In genomic region chr11:107783861-107784754, GRCm38 (mm10) we compare ENCODE assay signal across 25 mouse cellular contexts. TPM values are rescaled to one million over a fixed set of nuclear protein-coding genes. Genes with fewer than 3 reads are reported as not detected.
DNase-seq lines count a peak whose midpoint lies in the region; ATAC-seq and TF ChIP-seq lines count a peak whose summit lies in the region.
"Had no signal": no experiment of that assay in that cellular context is flagged by ENCODE, and none has a peak within 500 bp of the region (broad histone marks: within the 10 kb centered on the region; RNA-seq: fewer than 3 reads in every experiment).

No protein-coding gene starts in this region.

- peak; percentile 70 for DNase-seq in forebrain, embryonic 11.5 days (ENCODE audit: low spot score)
- no peak for DNase-seq in forebrain, embryonic 14.5 days (ENCODE audit: low spot score)
- DNase-seq in neural tube, embryonic 10.5 days (ENCODE audit: extremely low spot score, low spot score) = peak; percentile 38
- DNase-seq in stomach, postnatal 0 days (ENCODE audit: low spot score) = no peak
- no peak for DNase-seq in spleen, postnatal 4 days (ENCODE audit: low spot score in 2 of 2)
- DNase-seq: adrenal gland, postnatal 10 days; cerebellum, postnatal 14 days; gastrocnemius, postnatal 36 days; heart, postnatal 36 days; lung, adult 18-20 months; right cerebral cortex, adult 18-20 months; spleen, adult 18-20 months; thymus, postnatal 14 days had no signal

- no peak overlapping the region for H3K27ac ChIP-seq in forebrain, embryonic 11.5 days (ENCODE audit: low read depth, low read length)
- H3K27ac ChIP-seq in forebrain, embryonic 14.5 days (ENCODE audit: low read depth, low read length) = no peak overlapping the region
- no peak overlapping the region for H3K27ac ChIP-seq in neural tube, embryonic 15.5 days (replicated peaks)
- H3K27ac ChIP-seq in stomach, postnatal 0 days (replicated peaks) = no peak overlapping the region
- no peak overlapping the region for H3K27ac ChIP-seq in kidney, embryonic 16.5 days (ENCODE audit: low read length)
- H3K27ac ChIP-seq: kidney, postnatal 0 days; layer of hippocampus, adult 2 months; left cerebral cortex, adult 2 months; limb, embryonic 15.5 days; macrophage had no signal

- H3K4me2 ChIP-seq in forebrain, embryonic 11.5 days (ENCODE audit: low read depth, low read length, severe bottlenecking) = no peak overlapping the region
- no peak overlapping the region for H3K4me2 ChIP-seq in forebrain, embryonic 14.5 days (ENCODE audit: low read length)
- no peak overlapping the region for H3K4me2 ChIP-seq in neural tube, embryonic 15.5 days
- no peak overlapping the region for H3K4me2 ChIP-seq in stomach, postnatal 0 days (replicated peaks; ENCODE audit: low read depth)
- H3K4me2 ChIP-seq in kidney, embryonic 16.5 days (replicated peaks; ENCODE audit: low read depth, low read length) = no peak overlapping the region
- H3K4me2 ChIP-seq: heart, embryonic 12.5 days; limb, embryonic 15.5 days had no signal

- H3K9me3 ChIP-seq in forebrain, embryonic 11.5 days (ENCODE audit: control insufficient read depth, low read length) = no peaks in the 10 kb centered on the region
- H3K9me3 ChIP-seq in forebrain, embryonic 14.5 days (replicated peaks; ENCODE audit: control insufficient read depth, low read length) = no peaks in the 10 kb centered on the region
- no peaks in the 10 kb centered on the region for H3K9me3 ChIP-seq in neural tube, embryonic 15.5 days (replicated peaks)
- no peaks in the 10 kb centered on the region for H3K9me3 ChIP-seq in stomach, postnatal 0 days (ENCODE audit: control insufficient read depth, low read length)
- no peaks in the 10 kb centered on the region for H3K9me3 ChIP-seq in kidney, embryonic 16.5 days (ENCODE audit: low read length)
- H3K9me3 ChIP-seq: heart, embryonic 12.5 days; limb, embryonic 15.5 days had no signal

- WGBS in forebrain, embryonic 11.5 days = 90% methylated on average over 8 of the region's 8 CpGs
- 84% methylated on average over 8 of the region's 8 CpGs for WGBS in forebrain, embryonic 14.5 days
- WGBS in neural tube, embryonic 15.5 days = 85% methylated on average over 8 of the region's 8 CpGs
- 71% methylated on average over 8 of the region's 8 CpGs for WGBS in stomach, postnatal 0 days
- 79% methylated on average over 7 of the region's 8 CpGs for WGBS in kidney, embryonic 16.5 days

- TF ChIP-seq CTCF in stomach, postnatal 0 days (IDR thresholded peaks at IDR 0.05; ENCODE audit: low read depth) = no peak

- ATAC-seq in forebrain, embryonic 11.5 days (replicated peaks; ENCODE audit: low FRiP score) = no peak
- ATAC-seq in forebrain, embryonic 14.5 days = no peak
- no peak for ATAC-seq in neural tube, embryonic 15.5 days (ENCODE audit: low FRiP score)
- peak; percentile 40 for ATAC-seq in common myeloid progenitor, adult 5-6 weeks (replicated peaks; ENCODE audit: low read depth, poor library complexity, severe bottlenecking)
- ATAC-seq in stomach, postnatal 0 days (ENCODE audit: low FRiP score, low TSS enrichment) = no peak
- ATAC-seq in kidney, embryonic 16.5 days (ENCODE audit: low FRiP score, low TSS enrichment) = no peak
- ATAC-seq: inflammation-experienced regulatory T-cells, adult 6 months had no signal

- no peaks in the 10 kb centered on the region; the same call in 1 of the 2 replicates for H3K4me1 ChIP-seq in forebrain, embryonic 11.5 days (replicated peaks; ENCODE audit: control insufficient read depth, insufficient read depth, low read length)
- peaks cover under 1% of the 10 kb centered on the region; the same call in 1 of the 2 replicates for H3K4me1 ChIP-seq in forebrain, embryonic 14.5 days (ENCODE audit: control insufficient read depth, insufficient read depth, low read length)
- peaks cover 24% of the 10 kb centered on the region for H3K4me1 ChIP-seq in neural tube, embryonic 15.5 days
- no peaks in the 10 kb centered on the region for H3K4me1 ChIP-seq in stomach, postnatal 0 days (replicated peaks; ENCODE audit: control insufficient read depth, insufficient read depth)
- no peaks in the 10 kb centered on the region for H3K4me1 ChIP-seq in kidney, embryonic 16.5 days (ENCODE audit: insufficient read depth, low read length)
- H3K4me1 ChIP-seq: heart, embryonic 12.5 days; limb, embryonic 15.5 days had no signal

- no peak overlapping the region for H3K9ac ChIP-seq in forebrain, embryonic 11.5 days (ENCODE audit: low read length)
- no peak overlapping the region for H3K9ac ChIP-seq in forebrain, embryonic 14.5 days (ENCODE audit: low read length)
- H3K9ac ChIP-seq in neural tube, embryonic 15.5 days (replicated peaks) = no peak overlapping the region
- H3K9ac ChIP-seq in stomach, postnatal 0 days (ENCODE audit: low read length) = no peak overlapping the region
- H3K9ac ChIP-seq in kidney, embryonic 16.5 days (replicated peaks; ENCODE audit: low read length) = no peak overlapping the region
- H3K9ac ChIP-seq: heart, embryonic 12.5 days; limb, embryonic 15.5 days had no signal

- no peaks in the 10 kb centered on the region for H3K36me3 ChIP-seq in forebrain, embryonic 11.5 days (ENCODE audit: control insufficient read depth, insufficient read depth, low read length)
- no peaks in the 10 kb centered on the region for H3K36me3 ChIP-seq in forebrain, embryonic 14.5 days (ENCODE audit: control insufficient read depth, insufficient read depth, low read length)
- H3K36me3 ChIP-seq in neural tube, embryonic 15.5 days = peaks cover 10% of the 10 kb centered on the region; the same call in 1 of the 2 replicates
- no peaks in the 10 kb centered on the region for H3K36me3 ChIP-seq in stomach, postnatal 0 days (ENCODE audit: control insufficient read depth, insufficient read depth, low read length)
- no peaks in the 10 kb centered on the region for H3K36me3 ChIP-seq in kidney, embryonic 16.5 days (ENCODE audit: insufficient read depth, low read length)
- H3K36me3 ChIP-seq: heart, embryonic 12.5 days; limb, embryonic 15.5 days had no signal

- H3K4me3 ChIP-seq in forebrain, embryonic 11.5 days (ENCODE audit: low read depth, low read length) = no peak overlapping the region
- H3K4me3 ChIP-seq in forebrain, embryonic 14.5 days (ENCODE audit: low read depth, low read length) = no peak overlapping the region
- no peak overlapping the region for H3K4me3 ChIP-seq in neural tube, embryonic 15.5 days (replicated peaks)
- H3K4me3 ChIP-seq in stomach, postnatal 0 days (ENCODE audit: low read depth, low read length) = no peak overlapping the region
- H3K4me3 ChIP-seq in kidney, embryonic 16.5 days (ENCODE audit: low read length) = no peak overlapping the region
- H3K4me3 ChIP-seq: heart, embryonic 12.5 days; layer of hippocampus, adult 2 months; left cerebral cortex, adult 2 months; limb, embryonic 15.5 days had no signal

- no peaks in the 10 kb centered on the region for H3K27me3 ChIP-seq in forebrain, embryonic 11.5 days (ENCODE audit: control insufficient read depth, insufficient read depth, low read length)
- H3K27me3 ChIP-seq in forebrain, embryonic 14.5 days (replicated peaks; ENCODE audit: control insufficient read depth, insufficient read depth, low read length) = no peaks in the 10 kb centered on the region
- H3K27me3 ChIP-seq in neural tube, embryonic 15.5 days (replicated peaks) = no peaks in the 10 kb centered on the region
- H3K27me3 ChIP-seq in stomach, postnatal 0 days (ENCODE audit: control insufficient read depth, insufficient read depth, low read length) = no peaks in the 10 kb centered on the region
- no peaks in the 10 kb centered on the region for H3K27me3 ChIP-seq in kidney, embryonic 16.5 days (ENCODE audit: insufficient read depth, low read length)
- H3K27me3 ChIP-seq: limb, embryonic 15.5 days had no signal

- peak; percentile 61 for TF ChIP-seq EP300 in stomach, postnatal 0 days (optimal IDR thresholded peaks at IDR 0.05)

RNA-seq across cellular contexts. Expression of gene Cacng4, which starts 10.2 kb away (rescaled TPM):
- 19.1 and 25.1 TPM in 2 replicates for polyA plus RNA-seq in forebrain, embryonic 11.5 days (2014; fragmentation: Nextera tagmentation; extraction: Ambion mirVana)
- 35.4 and 40.8 TPM in 2 replicates for polyA plus RNA-seq in forebrain, embryonic 14.5 days (2014; fragmentation: Nextera tagmentation; extraction: Ambion mirVana)
- polyA plus RNA-seq in neural tube, embryonic 15.5 days (2015; fragmentation: Nextera tagmentation; extraction: Ambion mirVana) = 43.2 and 52.5 TPM in 2 replicates
- total RNA-seq in common myeloid progenitor, adult 5-6 weeks (2017) = not detected in 2 replicates
- polyA plus RNA-seq in stomach, postnatal 0 days (2015; fragmentation: Nextera tagmentation; extraction: Ambion mirVana) = 1.3 TPM in 2 replicates
- polyA plus RNA-seq in kidney, embryonic 16.5 days (2015; fragmentation: Nextera tagmentation; extraction: Ambion mirVana) = 2.3 and 2.5 TPM in 2 replicates
- total RNA-seq: monocyte, adult 5-6 weeks; neutrophil, adult 5-6 weeks had no signal
- polyA plus RNA-seq: inflammation-experienced regulatory T-cells, adult 6 months; macrophage had no signal

Comparison
In these comparisons a context has a peak if more than half of its experiments do, and no peak if none do; other contexts are left out.
1. DNase-seq: peak in forebrain, embryonic 11.5 days (single experiment) and neural tube, embryonic 10.5 days (single experiment); none in forebrain, embryonic 14.5 days (single experiment), stomach, postnatal 0 days (single experiment) and spleen, postnatal 4 days (0 of 2).